Mouse (Mus musculus): ENCODE results near the gene Plekhm1.

DNA sequence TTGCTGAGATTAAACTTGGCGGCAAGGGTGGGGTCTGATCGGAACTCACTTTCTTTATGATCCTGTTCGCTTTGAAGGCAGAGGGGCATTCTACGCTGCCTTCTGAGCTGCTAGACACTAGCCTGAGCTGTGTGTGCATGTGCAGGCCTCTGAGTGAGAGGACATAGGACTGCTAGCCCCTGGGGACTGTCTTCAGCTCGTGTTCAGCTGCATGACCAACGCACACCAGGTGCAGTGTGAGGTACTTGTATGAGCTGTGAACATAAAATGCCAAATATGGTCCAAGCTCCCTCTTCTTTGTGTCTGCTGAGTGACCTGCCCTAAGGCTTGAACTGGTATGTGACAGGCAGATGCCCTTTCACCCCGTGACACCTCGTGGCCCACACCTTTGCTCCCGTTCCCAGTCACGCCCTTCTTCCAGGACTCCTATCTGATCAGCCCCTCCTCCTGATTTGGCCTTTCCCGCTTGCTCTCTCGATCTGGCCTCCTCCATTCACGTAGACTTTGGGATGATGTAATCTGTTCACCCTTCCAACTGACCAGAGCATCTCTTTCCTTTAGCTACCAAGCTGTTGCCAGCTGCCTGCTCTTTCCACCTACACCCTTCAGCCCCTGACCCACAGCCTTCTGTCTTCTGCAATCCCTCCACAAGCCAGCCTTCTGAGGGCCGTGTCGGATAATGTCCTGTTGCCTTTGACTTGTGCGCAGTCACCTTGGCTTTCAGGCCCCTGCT, 55.4 kb downstream of the Plekhm1 start:
- TF ChIP-seq ZMIZ1 (IDR thresholded peaks at IDR 0.05; ENCODE audit: low read depth, low read length) (no peak), ETS1 (IDR thresholded peaks at IDR 0.05; ENCODE audit: low read depth, low read length) (no peak), ZC3H11A (IDR thresholded peaks at IDR 0.05; ENCODE audit: low read depth, low read length) (no peak), USF1 (IDR thresholded peaks at IDR 0.05; ENCODE audit: low read depth, low read length) (no peak), CTCF (IDR thresholded peaks at IDR 0.05 in 2 of 3, conservative IDR thresholded peaks at IDR 0.05 in 1 of 3; ENCODE audit: control insufficient read depth in 1 of 3, insufficient read depth in 1 of 3, low read depth in 2 of 3, low read length in 3 of 3, poor library complexity in 1 of 3, severe bottlenecking in 1 of 3) (no peak)

All from MEL (cell line).